Mouse (Mus musculus) spleen, adult 2 months (tissue): ENCODE measurements around the gene Krtap4-8. TPM values are rescaled to one million over a fixed set of nuclear protein-coding genes. Genes with fewer than 3 reads are reported as not detected.
"Not testable (repeated sequence)": the region's sequence is repeated elsewhere in the genome, so short reads cannot be mapped to it uniquely, and the experiment has no call there.

ENCODE experiments used
- DNase-seq, 2 experiments: peaks; one replicate each; pipeline versions ENCODE4 v3.0.0 to v3.0.0-alpha.2; 2012 to 2021; ENCODE audit warnings: low spot score in 2 of 2, low read depth in 1 of 2
- H3K27ac ChIP-seq: fragments of 200-500 bp; 2 replicates; pipeline ENCODE4 v1.5.1; 2012; ENCODE audit warnings: low read length, inconsistent platforms; ENCODE audit not compliant: insufficient read depth
- H3K27me3 ChIP-seq: fragments of 200-500 bp; 2 replicates; pipeline ENCODE4 v1.6.1; 2012; ENCODE audit warnings: mild to moderate bottlenecking, moderate library complexity, low read length, inconsistent platforms; ENCODE audit not compliant: control insufficient read depth, insufficient read depth
- H3K36me3 ChIP-seq: fragments of 200-500 bp; 2 replicates; pipeline ENCODE4 v1.6.1; 2012; ENCODE audit warnings: mild to moderate bottlenecking, low read length, inconsistent platforms; ENCODE audit not compliant: control insufficient read depth, insufficient read depth
- H3K4me1 ChIP-seq: fragments of 200-500 bp; 2 replicates; pipeline ENCODE4 v1.6.1; 2011; ENCODE audit warnings: inconsistent platforms; ENCODE audit not compliant: control insufficient read depth, insufficient read depth, insufficient read length
- H3K4me3 ChIP-seq: fragments of 200-500 bp; 2 replicates; pipeline ENCODE4 v1.5.1; 2011; ENCODE audit warnings: mild to moderate bottlenecking, inconsistent platforms; ENCODE audit not compliant: insufficient read depth, insufficient read length; ENCODE audit errors: extremely low read depth
- CTCF ChIP-seq: fragments of 200-500 bp; IDR thresholded peaks from 2 replicates; pipeline ENCODE4 v1.5.1; 2011; ENCODE audit warnings: mild to moderate bottlenecking, inconsistent platforms; ENCODE audit not compliant: insufficient read depth, insufficient read length, insufficient replicate concordance; ENCODE audit errors: extremely low read depth
- POLR2A ChIP-seq: fragments of 200-500 bp; IDR thresholded peaks from 2 replicates; pipeline ENCODE4 v1.6.1; 2011; ENCODE audit warnings: low read depth, low read length, inconsistent platforms
- WGBS: fragments of 180-500 bp; shearing (Covaris S2); methylation state at CpG from one replicate; pipeline ENCODE4 v1.1.7; 2018; 5-methylcytosine and 5-hydroxymethylcytosine counted together
- polyA plus RNA-seq: library from polyadenylated mRNA; depleted of rRNA; stranded (reverse); fragments of >200 nt; gene quantifications from 2 replicates; pipeline ENCODE4 v1.2.3, GENCODE M21; 2012; rRNA removed

Gene Krtap4-8
- polyA plus RNA-seq, result not detected in 2 replicates

DNA sequence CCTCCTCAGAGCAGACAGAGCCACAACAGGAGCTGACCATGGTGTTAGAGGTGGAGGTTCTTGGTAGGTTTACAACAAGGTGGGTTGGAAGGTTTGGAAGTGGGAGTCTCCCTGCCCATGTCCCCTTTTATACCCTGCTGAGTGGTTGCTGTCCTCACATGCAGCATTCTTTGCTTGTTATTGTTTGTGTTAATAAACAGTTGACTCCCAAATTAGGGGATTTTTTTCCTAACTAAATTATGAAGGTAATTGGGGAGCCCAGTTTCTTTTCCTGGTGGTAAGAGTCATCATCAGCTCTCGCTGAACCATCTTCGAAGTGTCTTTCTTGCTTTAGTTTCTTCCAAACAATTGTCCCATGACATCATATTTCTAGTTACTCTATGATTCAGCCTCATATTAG, at the start of gene Krtap4-8:
Krtap4-8 (minus strand) TSS at position 101 of the 400 bp plus-strand sequence.
- no peak within 1 kb of the TSS for H3K4me3 ChIP-seq
- 89% methylated on average over 2 of the region's 2 CpGs for WGBS
- H3K27me3 ChIP-seq, result no peaks in the 10 kb centered on the region
- TF ChIP-seq POLR2A (no peak), CTCF (no peak)
- H3K27ac ChIP-seq, result no peak within 1 kb of the TSS
- no peaks in the 10 kb centered on the region for H3K36me3 ChIP-seq
- no peak for DNase-seq
- no peaks in the 10 kb centered on the region for H3K4me1 ChIP-seq

- WGBS, result 74% methylated on average over 2 of the region's 2 CpGs
- H3K4me3 ChIP-seq, H3K27ac ChIP-seq, DNase-seq, H3K27me3 ChIP-seq, H3K36me3 ChIP-seq, H3K4me1 ChIP-seq: not testable (repeated sequence)
Measured at GRCm38 (mm10) chr11:99815566-99815965, 35.1 kb upstream of the Krtap4-8 start, which contains the start of gene Gm11564. Gene Gm11564 (minus strand): TSS chr11:99815666.

DNA sequence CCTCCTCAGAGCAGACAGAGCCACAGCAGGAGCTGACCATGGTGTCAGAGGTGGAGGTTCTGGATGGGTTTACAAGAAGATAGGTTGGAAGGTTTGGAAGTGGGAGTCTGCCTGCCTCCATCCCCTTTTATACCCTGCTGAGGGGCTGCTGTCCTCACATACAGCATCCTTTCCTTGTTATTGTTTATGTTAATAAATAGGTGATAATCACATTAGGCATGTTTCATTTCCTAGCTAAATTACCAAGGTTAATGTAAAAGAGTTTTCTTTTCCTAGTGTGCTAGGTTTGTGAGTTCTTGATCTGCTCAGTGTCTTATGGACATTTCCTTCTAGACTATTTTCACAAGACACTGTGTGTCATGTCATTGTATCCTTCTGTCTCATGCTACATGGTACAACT, 29.3 kb upstream of the Krtap4-8 start, which contains the start of gene Krtap4-13:
Krtap4-13 (minus strand) TSS at position 101 of the 400 bp plus-strand sequence.
- not testable (repeated sequence) for H3K27me3 ChIP-seq, H3K27ac ChIP-seq, H3K4me3 ChIP-seq, H3K4me1 ChIP-seq, H3K36me3 ChIP-seq, DNase-seq

DNA sequence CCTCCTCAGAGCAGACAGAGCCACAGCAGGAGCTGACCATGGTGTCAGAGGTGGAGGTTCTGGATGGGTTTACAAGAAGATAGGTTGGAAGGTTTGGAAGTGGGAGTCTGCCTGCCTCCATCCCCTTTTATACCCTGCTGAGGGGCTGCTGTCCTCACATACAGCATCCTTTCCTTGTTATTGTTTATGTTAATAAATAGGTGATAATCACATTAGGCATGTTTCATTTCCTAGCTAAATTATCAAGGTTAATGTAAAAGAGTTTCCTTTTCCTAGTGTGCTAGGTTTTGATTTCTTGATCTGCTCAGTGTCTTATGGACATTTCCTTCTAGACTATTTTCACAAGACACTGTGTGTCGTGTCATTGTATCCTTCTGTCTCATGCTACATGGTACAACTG, 23.8 kb upstream of the Krtap4-8 start, which contains the start of gene Gm11554:
Gm11554 (minus strand) TSS at position 101 of the 400 bp plus-strand sequence.
- DNase-seq, H3K36me3 ChIP-seq, H3K27me3 ChIP-seq, H3K27ac ChIP-seq, H3K4me1 ChIP-seq, H3K4me3 ChIP-seq: not testable (repeated sequence)
- no CpG with 5 or more reads among the region's 1 CpGs for WGBS

- WGBS, result no CpG with 5 or more reads among the region's 1 CpGs
- H3K4me3 ChIP-seq, DNase-seq, H3K4me1 ChIP-seq, H3K27ac ChIP-seq, H3K27me3 ChIP-seq, H3K36me3 ChIP-seq: not testable (repeated sequence)
Measured at GRCm38 (mm10) chr11:99798832-99799231, 18.3 kb upstream of the Krtap4-8 start, which contains the start of gene Gm11569. Gene Gm11569 (minus strand): TSS chr11:99798932.

DNA sequence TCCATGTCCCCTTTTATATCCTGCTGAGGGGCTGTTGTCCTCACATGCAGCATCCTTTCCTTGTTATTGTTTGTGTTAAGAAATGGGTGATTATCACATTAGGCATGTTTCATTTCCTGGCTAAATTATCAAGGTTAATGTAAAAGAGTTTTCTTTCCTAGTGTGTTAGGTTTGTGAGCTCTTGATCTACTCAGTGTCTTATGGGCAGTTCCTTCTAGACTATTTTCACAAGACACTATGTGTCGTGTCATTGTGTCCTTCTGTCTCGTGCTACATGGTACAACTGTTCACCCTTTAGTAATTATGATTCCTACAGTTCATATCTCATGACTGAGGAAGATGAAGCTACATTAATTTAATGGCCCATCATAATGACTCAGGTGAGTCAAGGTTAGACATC, 12.9 kb upstream of the Krtap4-8 start, which contains the start of gene Gm11596:
Gm11596 (minus strand) TSS at position 101 of the 400 bp plus-strand sequence.
- Histone ChIP-seq H3K4me1 (no peaks in the 10 kb centered on the region), H3K4me3 (no peak within 1 kb of the TSS), H3K36me3 (no peaks in the 10 kb centered on the region), H3K27ac (no peak within 1 kb of the TSS), H3K27me3 (no peaks in the 10 kb centered on the region)
- 78% methylated on average over 2 of the region's 2 CpGs for WGBS
- TF ChIP-seq POLR2A, result no peak
- no peak for TF ChIP-seq CTCF
- DNase-seq, result no peak

- not testable (repeated sequence) for H3K36me3 ChIP-seq, H3K4me1 ChIP-seq, H3K27me3 ChIP-seq, H3K4me3 ChIP-seq, DNase-seq, H3K27ac ChIP-seq
Measured at GRCm38 (mm10) chr11:99784900-99785299, 4.4 kb upstream of the Krtap4-8 start, which contains the start of gene Krtap4-9. Gene Krtap4-9 (plus strand): TSS chr11:99785200.

DNA sequence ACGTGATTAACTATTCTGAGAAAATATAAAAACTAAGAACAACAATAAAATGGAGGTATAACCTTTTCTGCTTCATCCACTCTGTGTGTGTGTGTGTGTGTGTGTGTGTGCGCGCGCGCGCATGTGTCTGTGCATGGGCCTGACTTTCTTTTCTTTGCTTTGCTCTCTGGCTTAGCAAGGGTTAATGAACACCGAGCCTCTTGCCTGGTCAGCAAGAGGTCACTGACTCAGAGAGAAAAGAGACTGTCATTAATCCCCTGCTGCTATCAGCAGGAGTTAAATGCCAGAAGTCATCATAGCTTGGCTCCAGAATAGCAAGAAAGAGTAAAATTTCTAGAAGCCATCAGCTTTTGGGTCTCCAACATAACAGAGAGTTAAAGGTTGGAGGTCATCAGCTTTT, 2.1 kb downstream of the Krtap4-8 start:
- no peak for DNase-seq
- no peaks in the 10 kb centered on the region for H3K27me3 ChIP-seq
- H3K27ac ChIP-seq, result no peak overlapping the region
- H3K4me3 ChIP-seq, result no peak overlapping the region
- TF ChIP-seq POLR2A, result no peak
- no peak for TF ChIP-seq CTCF
- H3K36me3 ChIP-seq, result no peaks in the 10 kb centered on the region
- WGBS, result 79% methylated on average over 7 of the region's 7 CpGs
- no peaks in the 10 kb centered on the region for H3K4me1 ChIP-seq

- H3K4me3 ChIP-seq, DNase-seq, H3K36me3 ChIP-seq, H3K27me3 ChIP-seq, H3K4me1 ChIP-seq, H3K27ac ChIP-seq: not testable (repeated sequence)
Measured at GRCm38 (mm10) chr11:99772813-99773212, 7.7 kb downstream of the Krtap4-8 start, which contains the start of gene Gm11595. Gene Gm11595 (minus strand): TSS chr11:99772913.
